Mouse (Mus musculus) hindbrain, embryonic 16.5 days (tissue): ENCODE data around the gene Mmp19. TPM values are rescaled to one million over a fixed set of nuclear protein-coding genes. Genes with fewer than 3 reads are reported as not detected.
"Not testable (repeated sequence)": the region's sequence is repeated elsewhere in the genome, so short reads cannot be mapped to it uniquely, and the experiment has no call there.

Experiments
- ATAC-seq: fragments of 200-750 bp; cut with Nextera tagmentation; 2 replicates; pipeline ENCODE4 v1.8.0; 2017; ENCODE audit warnings: moderate TSS enrichment, moderate library complexity
- H3K27ac ChIP-seq: fragments of 300-500 bp; sonication (generic); 2 replicates; pipeline ENCODE4 v1.5.1; 2014; ENCODE audit warnings: low read depth, mild to moderate bottlenecking, control low read depth, low read length, moderate library complexity
- H3K27me3 ChIP-seq: fragments of 300-500 bp; sonication (generic); replicated peaks from 2 replicates; pipeline ENCODE4 v1.6.1; 2014; ENCODE audit warnings: low read length; ENCODE audit not compliant: control insufficient read depth, insufficient read depth
- H3K36me3 ChIP-seq: fragments of 300-500 bp; sonication (generic); 2 replicates; pipeline ENCODE4 v1.6.1; 2014; ENCODE audit warnings: mild to moderate bottlenecking, low read length, moderate library complexity, mixed read lengths; ENCODE audit not compliant: control insufficient read depth, insufficient read depth
- H3K4me1 ChIP-seq: fragments of 300-500 bp; sonication (generic); 2 replicates; pipeline ENCODE4 v1.6.1; 2014; ENCODE audit warnings: low read depth, low read length; ENCODE audit not compliant: control insufficient read depth, insufficient read depth
- H3K4me2 ChIP-seq: fragments of 300-500 bp; sonication (generic); 2 replicates; pipeline ENCODE4 v1.6.1; 2014; ENCODE audit warnings: mild to moderate bottlenecking, low read length, control low read depth, moderate library complexity
- H3K4me3 ChIP-seq: fragments of 300-500 bp; sonication (generic); 2 replicates; pipeline ENCODE4 v1.5.1; 2014; ENCODE audit warnings: mild to moderate bottlenecking, low read length, control low read depth, moderate library complexity
- H3K9ac ChIP-seq: fragments of 300-500 bp; sonication (generic); 2 replicates; pipeline ENCODE4 v1.6.1; 2014; ENCODE audit warnings: low read depth, mild to moderate bottlenecking, control low read depth, low read length, moderate library complexity
- H3K9me3 ChIP-seq: fragments of 300-500 bp; sonication (generic); 2 replicates; pipeline ENCODE4 v1.6.1; 2014; ENCODE audit warnings: mild to moderate bottlenecking, low read length, moderate library complexity; ENCODE audit not compliant: control insufficient read depth
- WGBS: fragments of 180-500 bp; shearing (Covaris S2); extraction: QIAGEN DNeasy Blood & Tissue Kit; methylation state at CpG from one replicate; pipeline ENCODE4 v1.1.7; 2014; 5-methylcytosine and 5-hydroxymethylcytosine counted together
- polyA plus RNA-seq: library from polyadenylated mRNA; unstranded; fragments of >200 nt; fragmentation: Nextera tagmentation; extraction: Ambion mirVana; gene quantifications from 2 replicates; pipeline ENCODE4 v1.2.1, GENCODE M21; 2015

The Mmp19 gene
- polyA plus RNA-seq, 1 experiment from 2014 or later: 0.45 TPM

- H3K9me3 ChIP-seq: no peaks in the 10 kb centered on the region
Measured at GRCm38 (mm10) chr10:128805092-128806000, 14.6 kb downstream of the Mmp19 start.

GRCm38 (mm10) chr10:128806086-128806485, 15.4 kb downstream of the Mmp19 start:
- H3K4me2 ChIP-seq: peak overlapping the region; percentile 76
- peak overlapping the region; percentile 77 for H3K9ac ChIP-seq
- ATAC-seq: no peak
- H3K9me3 ChIP-seq: no peaks in the 10 kb centered on the region
- H3K4me3 ChIP-seq: peak overlapping the region; percentile 58
- peaks cover 44% of the 10 kb centered on the region for H3K4me1 ChIP-seq
- no peaks in the 10 kb centered on the region for H3K27me3 ChIP-seq
- WGBS: 57% methylated on average over 6 of the region's 6 CpGs
- H3K27ac ChIP-seq: no peak overlapping the region
- no peaks in the 10 kb centered on the region for H3K36me3 ChIP-seq

More at GRCm38 (mm10) chr10:128805092-128806000, 14.6 kb downstream of the Mmp19 start:
- H3K4me2 ChIP-seq: peak overlapping the region; percentile 90
- H3K27me3 ChIP-seq: no peaks in the 10 kb centered on the region
- H3K9ac ChIP-seq: peak overlapping the region; percentile 77
- ATAC-seq: peak; percentile 95
- under 1% methylated on average over 61 of the region's 70 CpGs for WGBS
- no peaks in the 10 kb centered on the region; the same call in 1 of the 2 replicates for H3K36me3 ChIP-seq
- peaks cover 44% of the 10 kb centered on the region for H3K4me1 ChIP-seq
- peak overlapping the region; percentile 94 for H3K27ac ChIP-seq
- H3K4me3 ChIP-seq: peak overlapping the region; percentile 58

GRCm38 (mm10) chr10:128807018-128807417, 16.3 kb downstream of the Mmp19 start:
- WGBS: 93% methylated on average over 8 of the region's 8 CpGs
- 0 out of 2 replicates have a peak overlapping the region, but pooled peaks have one; percentile 9 for H3K9ac ChIP-seq
- peaks cover 44% of the 10 kb centered on the region for H3K4me1 ChIP-seq

GRCm38 (mm10) chr10:128817033-128817432, 26.3 kb downstream of the Mmp19 start, which contains the start of gene Sarnp:
TSS of gene Sarnp (plus strand) at chr10:128817333.
- Histone ChIP-seq H3K4me3 (no peak within 1 kb of the TSS), H3K4me2 (no peak within 1 kb of the TSS), H3K27ac (no peak within 1 kb of the TSS), H3K36me3 (peaks cover 37% of the 10 kb centered on the region), H3K27me3 (no peaks in the 10 kb centered on the region), H3K9me3 (no peaks in the 10 kb centered on the region), H3K9ac (no peak within 1 kb of the TSS), H3K4me1 (peaks cover 3% of the 10 kb centered on the region)
- ATAC-seq: no peak
- 95% methylated on average over 13 of the region's 13 CpGs for WGBS

More at GRCm38 (mm10) chr10:128807018-128807417, 16.3 kb downstream of the Mmp19 start:
- Histone ChIP-seq H3K4me3 (peak overlapping the region; percentile 24), H3K27me3 (no peaks in the 10 kb centered on the region), H3K9me3 (no peaks in the 10 kb centered on the region), H3K27ac (no peak overlapping the region), H3K4me2 (peak overlapping the region; percentile 76), H3K36me3 (no peaks in the 10 kb centered on the region)
- ATAC-seq: no peak

GRCm38 (mm10) chr10:128820217-128820616, 29.5 kb downstream of the Mmp19 start:
- WGBS: 81% methylated on average over 4 of the region's 4 CpGs
- H3K27ac ChIP-seq: no peak overlapping the region
- H3K4me3 ChIP-seq: no peak overlapping the region
- no peaks in the 10 kb centered on the region for H3K9me3 ChIP-seq
- no peak overlapping the region for H3K4me2 ChIP-seq
- ATAC-seq: no peak
- peaks cover 27% of the 10 kb centered on the region for H3K36me3 ChIP-seq
- peaks cover 12% of the 10 kb centered on the region for H3K4me1 ChIP-seq
- no peak overlapping the region for H3K9ac ChIP-seq
- H3K27me3 ChIP-seq: no peaks in the 10 kb centered on the region

GRCm38 (mm10) chr10:128821358-128822056, 30.8 kb downstream of the Mmp19 start, which contains the start of gene Ormdl2:
TSS of gene Ormdl2 (minus strand) at chr10:128821645.
- H3K27me3 ChIP-seq: no peaks in the 10 kb centered on the region
- peak within 1 kb of the TSS; percentile 86 for H3K4me3 ChIP-seq
- peak within 1 kb of the TSS; percentile 90 for H3K4me2 ChIP-seq
- H3K4me1 ChIP-seq: peaks cover 12% of the 10 kb centered on the region
- WGBS: under 1% methylated on average over 46 of the region's 46 CpGs
- H3K9me3 ChIP-seq: no peaks in the 10 kb centered on the region
- H3K36me3 ChIP-seq: peaks cover 21% of the 10 kb centered on the region
- H3K27ac ChIP-seq: peak within 1 kb of the TSS; percentile 66
- ATAC-seq: peak; percentile 100
- H3K9ac ChIP-seq: peak within 1 kb of the TSS; percentile 88

- H3K4me3 ChIP-seq: peak overlapping the region; percentile 86
- H3K36me3 ChIP-seq: peaks cover 17% of the 10 kb centered on the region
- no peaks in the 10 kb centered on the region for H3K9me3 ChIP-seq
- H3K27me3 ChIP-seq: no peaks in the 10 kb centered on the region
- H3K27ac ChIP-seq: peak overlapping the region; percentile 66
- no peak for ATAC-seq
- 3% methylated on average over 13 of the region's 13 CpGs for WGBS
- peak overlapping the region; percentile 90 for H3K4me2 ChIP-seq
- peak overlapping the region; percentile 88 for H3K9ac ChIP-seq
- H3K4me1 ChIP-seq: peaks cover 12% of the 10 kb centered on the region
Measured at GRCm38 (mm10) chr10:128822135-128822534, 31.4 kb downstream of the Mmp19 start.

GRCm38 (mm10) chr10:128823087-128823486, 32.4 kb downstream of the Mmp19 start:
- ATAC-seq, H3K4me3 ChIP-seq, H3K9ac ChIP-seq, H3K9me3 ChIP-seq, H3K27ac ChIP-seq, H3K27me3 ChIP-seq, H3K36me3 ChIP-seq: not testable (repeated sequence)
- Histone ChIP-seq H3K4me1 (peaks cover 12% of the 10 kb centered on the region), H3K4me2 (peak overlapping the region; percentile 90; the same call in 1 of the 2 replicates)
- WGBS: 81% methylated on average over 4 of the region's 4 CpGs

- no peak overlapping the region for H3K27ac ChIP-seq
Measured at GRCm38 (mm10) chr10:128823821-128824220, 33.1 kb downstream of the Mmp19 start.

More at GRCm38 (mm10) chr10:128823821-128824220, 33.1 kb downstream of the Mmp19 start:
- H3K4me3 ChIP-seq: no peak overlapping the region
- no peak for ATAC-seq
- peaks cover 5% of the 10 kb centered on the region for H3K36me3 ChIP-seq
- no peaks in the 10 kb centered on the region for H3K27me3 ChIP-seq
- H3K4me1 ChIP-seq: peaks cover 12% of the 10 kb centered on the region
- H3K4me2 ChIP-seq: no peak overlapping the region
- H3K9me3 ChIP-seq: no peaks in the 10 kb centered on the region
- 98% methylated on average over 9 of the region's 9 CpGs for WGBS
- no peak overlapping the region for H3K9ac ChIP-seq
